Mouse (Mus musculus) adrenal gland, postnatal 0 days (tissue): ENCODE measurements around the gene Wbp11. TPM values are rescaled to one million over a fixed set of nuclear protein-coding genes. Genes with fewer than 3 reads are reported as not detected.

Experiments used
- microRNA-seq: library from miRNA; unstranded; fragments of <30 nt; microRNA quantifications from one replicate; pipeline ENCODE4, GENCODE M21; 2016; ENCODE audit warnings: borderline replicate concordance; ENCODE audit not compliant: insufficient number of aligned reads
- polyA plus RNA-seq: library from polyadenylated mRNA; unstranded; fragments of >200 nt; fragmentation: Nextera tagmentation; extraction: Ambion mirVana; gene quantifications from 2 replicates; pipeline ENCODE4 v1.2.1, GENCODE M21; 2015

The Wbp11 gene
- 46.0 and 59.2 TPM in 2 replicates for polyA plus RNA-seq

GRCm38 (mm10) chr6:136827881-136828561, at the start of gene Wbp11:
Gene Wbp11 (minus strand): TSS chr6:136828233.

GRCm38 (mm10) chr6:136875670-136876069, 47.6 kb upstream of the Wbp11 start, which contains the start of gene Mgp:
Gene Mgp (minus strand): TSS chr6:136875823.

DNA sequence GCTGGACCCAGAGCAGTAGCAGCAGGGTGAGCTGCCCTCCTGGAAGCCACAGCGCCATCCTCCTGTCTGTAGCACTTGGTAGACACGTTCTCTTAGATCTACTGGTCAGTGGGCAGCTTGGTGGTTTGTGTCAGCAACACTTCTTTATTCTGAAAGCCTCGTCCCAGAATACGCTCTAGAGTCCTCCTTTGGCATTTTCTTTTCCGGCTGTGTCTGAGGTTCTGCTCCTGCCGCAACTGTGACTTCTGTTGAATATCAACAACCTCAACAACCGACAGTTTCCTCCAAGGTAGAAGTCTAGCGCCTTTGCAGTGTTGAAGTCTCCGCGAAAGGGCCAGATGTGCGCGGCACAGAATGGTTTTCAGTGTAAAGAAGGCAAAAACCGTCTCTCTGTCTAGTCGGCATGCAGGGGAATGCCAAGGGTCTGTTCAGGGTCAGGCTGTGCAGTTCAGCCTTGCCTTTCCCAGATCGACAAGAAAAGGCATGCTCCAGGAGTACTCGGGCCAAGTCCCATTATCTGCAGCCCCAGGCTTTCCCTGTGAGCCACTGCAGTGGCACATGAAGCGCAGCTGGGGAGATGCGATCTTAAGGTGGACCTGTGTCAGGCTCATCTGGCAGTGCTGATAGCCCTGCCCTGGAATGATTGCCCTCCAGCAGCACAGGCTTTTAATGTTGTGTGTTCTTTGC, 29.3 kb upstream of the Wbp11 start, which contains the start of gene Art4:
Gene Art4, minus strand, starts transcription at position 548 of the 687 bp plus-strand sequence.

GRCm38 (mm10) chr6:136835352-136835751, 7.3 kb upstream of the Wbp11 start, which contains the start of gene Smco3:
Gene Smco3 (minus strand): TSS chr6:136835452.

GRCm38 (mm10) chr6:136827516-136827880, 535 bp downstream of the Wbp11 start, which contains the start of gene BC049715:
Gene BC049715 (plus strand): TSS chr6:136827626.

DNA sequence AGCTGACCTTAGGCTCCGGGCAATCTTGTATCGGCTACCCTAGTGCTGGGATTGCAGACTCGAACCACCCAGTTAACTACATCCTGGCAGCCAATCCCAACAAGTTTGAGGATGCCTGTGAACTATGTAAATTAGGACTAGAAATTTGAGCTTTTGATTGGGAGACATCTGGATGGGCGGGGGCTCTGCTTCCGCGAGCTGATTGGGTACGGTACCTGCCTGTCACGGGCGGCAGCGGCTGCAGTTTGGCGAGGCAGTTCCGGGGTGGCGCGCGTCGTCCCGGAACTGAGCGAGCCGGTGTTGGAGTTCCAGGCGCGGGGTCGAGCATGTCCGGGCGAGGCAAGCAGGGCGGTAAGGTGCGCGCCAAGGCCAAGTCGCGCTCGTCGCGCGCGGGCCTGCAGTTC, 20.0 kb downstream of the Wbp11 start, which contains the start of gene H2afj:
Gene H2afj, plus strand, starts transcription at position 231 of the 404 bp plus-strand sequence.

DNA sequence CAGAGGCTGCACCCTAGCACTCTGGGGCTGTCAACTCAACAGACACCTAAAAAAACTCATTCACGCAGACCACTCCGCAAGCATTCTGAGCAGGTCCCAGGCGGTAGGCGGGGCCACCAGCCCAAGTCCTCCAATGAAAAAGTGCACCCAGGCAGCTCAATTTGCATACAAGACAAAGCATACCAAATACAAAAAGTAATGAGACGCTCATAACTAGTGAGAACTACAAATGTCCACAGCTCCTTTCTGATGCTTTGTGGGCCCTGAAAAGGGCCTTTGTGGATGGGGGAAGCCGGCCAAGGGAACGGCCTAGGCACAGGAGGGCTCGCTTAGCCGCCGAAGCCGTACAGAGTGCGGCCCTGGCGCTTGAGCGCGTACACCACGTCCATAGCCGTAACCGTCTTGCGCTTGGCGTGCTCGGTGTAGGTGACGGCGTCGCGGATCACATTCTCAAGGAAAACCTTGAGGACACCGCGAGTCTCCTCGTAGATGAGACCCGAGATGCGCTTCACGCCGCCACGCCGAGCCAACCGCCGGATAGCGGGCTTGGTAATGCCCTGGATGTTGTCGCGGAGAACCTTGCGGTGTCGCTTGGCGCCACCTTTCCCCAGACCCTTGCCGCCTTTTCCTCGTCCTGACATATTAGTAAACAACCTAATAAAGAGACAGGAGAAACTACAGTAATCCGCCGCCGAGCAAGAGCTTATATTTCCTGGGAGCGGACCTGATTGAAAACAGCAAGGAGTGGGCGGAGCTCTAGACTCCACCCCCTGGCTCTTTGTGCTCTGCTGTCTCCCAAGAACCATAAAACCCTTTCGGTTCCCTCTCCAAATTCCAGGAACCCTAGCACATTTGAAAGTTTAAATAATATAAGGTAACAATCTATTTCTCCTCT, 24.0 kb downstream of the Wbp11 start, which contains the start of gene Hist4h4:
Gene Hist4h4, minus strand, starts transcription at position 677 of the 895 bp plus-strand sequence.

GRCm38 (mm10) chr6:136781377-136781986, 46.6 kb downstream of the Wbp11 start, which contains the start of gene Gucy2c:
Gene Gucy2c (minus strand): TSS chr6:136781765.

Small RNAs within 50 kb of the gene (microRNA-seq; reads per million reads assigned to microRNA genes)
- gene Gm44364, result not detected

Other genes with a start within 250 kb of the Wbp11 start
- 7.8 and 25.1 TPM in 2 replicates for gene Plbd1, start 166.3 kb downstream of the Wbp11 start, polyA plus RNA-seq
- 0.06 and 0.08 TPM in 2 replicates for gene Gucy2c, start 46.5 kb downstream of the Wbp11 start, polyA plus RNA-seq
- 0.44 and 0.66 TPM in 2 replicates for gene Hist4h4, start 23.8 kb downstream of the Wbp11 start, polyA plus RNA-seq
- gene H2afj, start 20.0 kb downstream of the Wbp11 start, polyA plus RNA-seq, result 353 and 420 TPM in 2 replicates
- 1.2 and 1.5 TPM in 2 replicates for gene BC049715, start 607 bp downstream of the Wbp11 start, polyA plus RNA-seq
- gene Smco3, start 7.2 kb upstream of the Wbp11 start, polyA plus RNA-seq, result 1.6 and 5.3 TPM in 2 replicates
- 8.2 and 12.0 TPM in 2 replicates for gene Art4, start 29.5 kb upstream of the Wbp11 start, polyA plus RNA-seq
- gene Mgp, start 47.6 kb upstream of the Wbp11 start, polyA plus RNA-seq, result 449 and 981 TPM in 2 replicates
- gene Erp27, start 93.9 kb upstream of the Wbp11 start, polyA plus RNA-seq, result 0.18 and 0.61 TPM in 2 replicates
- gene Pde6h, start 95.6 kb upstream of the Wbp11 start, polyA plus RNA-seq, result 1.3 and 1.7 TPM in 2 replicates
- gene Arhgdib, start 113.7 kb upstream of the Wbp11 start, polyA plus RNA-seq, result 88.0 and 130 TPM in 2 replicates